Mouse (Mus musculus) hindbrain, embryonic 15.5 days (tissue): ENCODE measurements around the gene Kcnj15. TPM values are rescaled to one million over a fixed set of nuclear protein-coding genes. Genes with fewer than 3 reads are reported as not detected.

ENCODE experiments used
- ATAC-seq: fragments of 200-750 bp; cut with Nextera tagmentation; 2 replicates; pipeline ENCODE4 v1.8.0; 2017; ENCODE audit warnings: low read depth, moderate number of reproducible peaks, moderate TSS enrichment; ENCODE audit not compliant: low FRiP score
- H3K27ac ChIP-seq: fragments of 300-500 bp; sonication (generic); replicated peaks from 2 replicates; pipeline ENCODE4 v1.5.1; 2015; ENCODE audit warnings: mild to moderate bottlenecking, inconsistent platforms
- H3K27me3 ChIP-seq: fragments of 300-500 bp; sonication (generic); 2 replicates; pipeline ENCODE4 v1.6.1; 2015; ENCODE audit warnings: control low read depth, inconsistent platforms
- H3K36me3 ChIP-seq: fragments of 300-500 bp; sonication (generic); 2 replicates; pipeline ENCODE4 v1.6.1; 2015; ENCODE audit warnings: control low read depth, inconsistent platforms
- H3K4me1 ChIP-seq: fragments of 300-500 bp; sonication (generic); replicated peaks from 2 replicates; pipeline ENCODE4 v1.6.1; 2015; ENCODE audit warnings: control low read depth, inconsistent platforms
- H3K4me2 ChIP-seq: fragments of 300-500 bp; sonication (generic); 2 replicates; pipeline ENCODE4 v1.6.1; 2015; ENCODE audit warnings: moderate library complexity, mild to moderate bottlenecking, inconsistent platforms
- H3K4me3 ChIP-seq: fragments of 300-500 bp; sonication (generic); 2 replicates; pipeline ENCODE4 v1.5.1; 2015; ENCODE audit warnings: mild to moderate bottlenecking, inconsistent platforms
- H3K9ac ChIP-seq: fragments of 300-500 bp; sonication (generic); 2 replicates; pipeline ENCODE4 v1.6.1; 2015; ENCODE audit warnings: inconsistent platforms
- H3K9me3 ChIP-seq: fragments of 300-500 bp; sonication (generic); 2 replicates; pipeline ENCODE4 v1.6.1; 2016; ENCODE audit warnings: control low read depth, inconsistent platforms
- WGBS: fragments of 180-500 bp; shearing (Covaris S2); methylation state at CpG from one replicate; pipeline ENCODE4 v1.1.7; 2015; 5-methylcytosine and 5-hydroxymethylcytosine counted together
- polyA plus RNA-seq: library from polyadenylated mRNA; unstranded; fragments of >200 nt; fragmentation: Nextera tagmentation; extraction: Ambion mirVana; gene quantifications from 2 replicates; pipeline ENCODE4 v1.2.1, GENCODE M21; 2015

The Kcnj15 gene
- polyA plus RNA-seq, 1 experiment from 2014 or later = 0.08 TPM

DNA sequence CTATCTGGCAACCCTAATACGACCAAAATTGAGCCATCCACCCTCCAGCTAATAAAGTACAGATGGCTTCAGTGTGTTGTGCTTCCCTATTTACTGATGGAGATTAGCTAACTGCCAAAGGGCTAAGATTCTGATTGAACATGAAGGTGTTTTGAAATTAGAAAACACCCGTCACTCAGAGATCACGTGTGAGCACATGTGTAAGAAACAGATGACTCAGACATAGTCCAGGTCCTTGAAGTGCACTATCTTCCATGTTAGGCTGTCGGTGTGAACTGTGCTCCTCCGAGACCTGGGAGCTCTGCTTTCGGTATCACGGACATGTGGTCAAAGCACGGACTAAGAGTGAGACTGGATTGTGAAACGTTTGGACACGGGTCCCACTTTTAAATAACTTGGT is 26.0 kb downstream of the Kcnj15 start:
- 88% methylated on average over 10 of the region's 10 CpGs for WGBS
- no peak overlapping the region for H3K9ac ChIP-seq
- H3K4me3 ChIP-seq = no peak overlapping the region
- no peaks in the 10 kb centered on the region for H3K36me3 ChIP-seq
- no peak overlapping the region for H3K27ac ChIP-seq
- H3K9me3 ChIP-seq = no peaks in the 10 kb centered on the region
- ATAC-seq = no peak
- H3K27me3 ChIP-seq = no peaks in the 10 kb centered on the region
- no peak overlapping the region for H3K4me2 ChIP-seq
- H3K4me1 ChIP-seq = no peaks in the 10 kb centered on the region

DNA sequence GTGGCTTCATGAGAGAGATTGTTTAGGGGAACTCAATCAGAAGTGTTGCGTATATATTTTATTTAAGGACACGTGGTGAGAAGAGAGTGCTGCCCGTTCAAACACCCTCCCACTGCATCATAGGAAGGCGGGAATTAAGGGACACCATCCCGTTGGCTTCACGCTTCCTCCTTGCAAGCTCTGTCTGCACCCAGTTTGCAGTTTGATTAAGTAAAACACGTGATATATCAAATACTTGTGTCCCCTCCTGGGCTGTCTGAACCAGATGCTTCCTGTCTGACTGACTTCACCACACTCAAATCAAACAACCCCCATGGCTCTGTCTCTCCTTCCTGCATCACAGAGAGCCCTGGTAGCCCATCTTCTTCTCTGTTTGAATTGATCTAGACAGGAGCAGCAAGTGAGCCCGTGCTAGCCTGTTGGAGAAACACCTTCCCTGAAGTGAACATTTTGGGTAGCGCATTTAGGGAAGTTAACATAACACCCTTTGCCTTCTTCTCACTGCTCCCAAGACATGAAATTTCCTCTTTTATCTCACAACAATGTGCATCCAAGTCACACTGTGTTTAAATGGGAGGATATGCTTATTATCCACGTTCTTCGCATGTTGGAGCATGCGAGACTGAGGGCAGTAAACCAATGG is 26.8 kb downstream of the Kcnj15 start:
- no peaks in the 10 kb centered on the region for H3K36me3 ChIP-seq
- no peaks in the 10 kb centered on the region for H3K9me3 ChIP-seq
- H3K9ac ChIP-seq = no peak overlapping the region
- H3K27ac ChIP-seq = no peak overlapping the region
- no peak for ATAC-seq
- H3K4me3 ChIP-seq = no peak overlapping the region
- H3K27me3 ChIP-seq = no peaks in the 10 kb centered on the region
- WGBS = 82% methylated on average over 12 of the region's 12 CpGs
- no peak overlapping the region for H3K4me2 ChIP-seq
- no peaks in the 10 kb centered on the region for H3K4me1 ChIP-seq

DNA sequence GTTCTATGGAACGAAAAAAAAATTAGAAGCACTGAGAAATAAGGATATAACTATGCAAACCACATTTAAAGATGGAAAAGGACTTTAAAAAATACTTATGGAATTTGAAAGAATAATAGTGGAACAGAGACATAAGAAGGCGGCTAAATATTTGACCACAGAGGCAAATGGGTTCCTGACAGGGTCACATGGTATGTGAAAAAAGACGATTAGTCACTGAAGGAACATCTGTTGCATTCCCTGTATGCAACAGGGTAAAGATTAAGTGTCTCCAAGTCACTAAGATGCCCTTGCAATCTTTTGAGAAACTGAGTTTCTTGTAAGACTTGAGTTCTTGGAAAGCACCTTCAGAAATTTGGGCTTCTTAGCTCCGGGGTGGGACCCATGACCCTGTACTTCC is 27.7 kb downstream of the Kcnj15 start:
- no peak overlapping the region for H3K4me2 ChIP-seq
- H3K9ac ChIP-seq = no peak overlapping the region
- H3K4me1 ChIP-seq = no peaks in the 10 kb centered on the region
- WGBS = 94% methylated on average over 4 of the region's 4 CpGs
- H3K36me3 ChIP-seq = no peaks in the 10 kb centered on the region
- no peak overlapping the region for H3K27ac ChIP-seq
- no peak overlapping the region for H3K4me3 ChIP-seq
- H3K9me3 ChIP-seq = no peaks in the 10 kb centered on the region
- ATAC-seq = no peak
- H3K27me3 ChIP-seq = no peaks in the 10 kb centered on the region

DNA sequence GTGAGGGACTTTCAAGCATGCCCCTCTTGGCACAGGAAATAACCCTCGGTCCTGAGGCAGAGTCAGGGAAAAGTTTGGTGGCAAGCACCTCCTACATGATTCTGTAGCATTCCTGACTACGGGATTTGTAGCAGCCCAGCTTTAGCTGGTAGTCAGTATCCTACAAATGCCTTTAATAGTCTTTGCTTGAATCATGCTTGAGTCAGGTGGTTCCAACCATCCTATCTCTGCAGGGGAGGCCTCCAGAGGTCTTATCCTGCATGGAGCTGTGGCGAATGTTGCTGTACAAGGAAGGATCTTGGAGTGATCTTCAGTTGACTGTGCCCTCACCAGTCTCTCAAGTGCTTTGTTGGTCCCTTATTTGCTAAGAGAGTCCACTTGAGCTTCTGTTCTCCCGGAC is 28.4 kb downstream of the Kcnj15 start:
- H3K9ac ChIP-seq = no peak overlapping the region
- no peaks in the 10 kb centered on the region for H3K27me3 ChIP-seq
- no peaks in the 10 kb centered on the region for H3K4me1 ChIP-seq
- no peaks in the 10 kb centered on the region for H3K9me3 ChIP-seq
- WGBS = 89% methylated on average over 4 of the region's 4 CpGs
- ATAC-seq = no peak
- no peak overlapping the region for H3K4me3 ChIP-seq
- H3K4me2 ChIP-seq = no peak overlapping the region
- no peaks in the 10 kb centered on the region for H3K36me3 ChIP-seq
- H3K27ac ChIP-seq = no peak overlapping the region

DNA sequence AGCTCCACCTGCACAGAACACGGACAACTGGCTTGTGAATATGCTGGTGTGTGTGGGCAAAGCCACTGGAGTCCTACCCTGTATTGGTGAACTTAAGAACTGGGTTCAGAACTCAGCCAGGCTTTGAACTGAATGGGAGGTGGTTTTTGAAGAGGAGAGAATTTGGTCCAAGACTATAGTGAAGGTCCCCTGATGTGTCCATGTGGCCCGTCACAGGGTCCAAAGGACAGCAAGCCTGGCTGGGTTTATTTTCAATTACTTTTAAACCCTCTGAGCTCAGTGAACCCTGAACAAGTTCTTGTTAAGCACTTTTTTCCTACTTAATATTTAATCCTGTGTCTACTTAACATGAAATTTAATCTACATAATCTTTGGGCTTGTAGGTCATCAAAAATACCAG is 30.3 kb downstream of the Kcnj15 start:
- ATAC-seq = no peak
- Histone ChIP-seq H3K27me3 (no peaks in the 10 kb centered on the region), H3K27ac (no peak overlapping the region), H3K9me3 (no peaks in the 10 kb centered on the region), H3K4me1 (peaks cover under 1% of the 10 kb centered on the region; the same call in 1 of the 2 replicates), H3K4me3 (no peak overlapping the region), H3K9ac (no peak overlapping the region), H3K36me3 (no peaks in the 10 kb centered on the region), H3K4me2 (no peak overlapping the region)
- 82% methylated on average over 2 of the region's 2 CpGs for WGBS

DNA sequence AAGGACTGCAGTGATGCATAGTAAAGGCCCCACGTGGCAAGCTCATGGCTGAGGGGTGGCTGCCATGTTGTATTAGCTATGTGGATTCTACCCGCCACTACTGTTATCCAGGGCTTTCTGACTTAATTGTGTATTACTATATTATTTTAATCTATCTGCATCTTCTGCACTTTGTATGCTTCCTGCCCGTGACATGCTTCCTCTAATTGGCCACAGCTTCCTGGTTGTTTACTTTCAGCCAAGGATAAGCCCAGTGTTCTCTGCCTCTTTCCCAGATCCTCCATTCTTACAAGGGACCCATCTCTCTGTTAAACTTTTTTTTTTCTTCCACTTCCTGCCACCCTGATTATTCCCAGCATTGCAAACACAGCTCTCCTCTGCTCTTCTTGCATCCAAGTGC is 32.0 kb downstream of the Kcnj15 start:
- H3K4me2 ChIP-seq = no peak overlapping the region
- H3K27ac ChIP-seq = no peak overlapping the region
- H3K4me1 ChIP-seq = peaks cover 4% of the 10 kb centered on the region; the same call in 1 of the 2 replicates
- H3K4me3 ChIP-seq = no peak overlapping the region
- ATAC-seq = no peak
- WGBS = 77% methylated on average over 3 of the region's 3 CpGs
- no peaks in the 10 kb centered on the region for H3K36me3 ChIP-seq
- no peaks in the 10 kb centered on the region for H3K27me3 ChIP-seq
- H3K9me3 ChIP-seq = no peaks in the 10 kb centered on the region
- H3K9ac ChIP-seq = no peak overlapping the region

DNA sequence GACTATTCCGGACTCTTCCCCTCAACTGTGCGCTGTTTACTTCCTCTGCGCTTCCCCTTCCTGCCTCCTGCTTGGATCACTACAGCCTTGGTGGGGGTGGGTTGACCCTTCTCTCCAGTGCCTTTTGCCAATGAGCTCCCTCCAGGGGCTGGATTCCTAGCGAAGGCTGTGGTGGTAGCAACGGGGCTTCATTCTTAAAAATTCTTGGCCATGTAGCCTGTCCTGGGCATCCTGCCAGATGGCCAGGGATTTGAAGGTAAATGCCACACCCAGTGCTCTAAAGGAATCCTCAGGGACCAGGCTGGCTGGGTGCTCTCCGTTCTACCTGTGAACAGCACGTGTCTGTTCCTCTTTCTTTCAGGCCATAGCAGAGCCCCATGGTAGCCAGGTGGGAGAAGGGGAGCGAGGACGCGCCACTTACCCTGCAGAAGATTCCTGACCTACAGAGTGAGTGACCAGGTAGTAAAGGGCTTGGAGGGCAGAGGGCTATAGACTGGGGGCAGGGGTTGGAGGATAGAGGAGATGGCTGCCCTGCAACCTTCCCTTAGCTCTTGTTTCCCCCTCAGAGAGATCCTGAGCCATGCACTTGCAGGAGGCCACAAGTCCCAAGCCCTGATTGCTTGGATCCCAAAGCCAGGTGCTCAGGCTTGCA is 34.2 kb downstream of the Kcnj15 start:
- H3K27me3 ChIP-seq = no peaks in the 10 kb centered on the region
- no peaks in the 10 kb centered on the region for H3K36me3 ChIP-seq
- H3K9ac ChIP-seq = no peak overlapping the region
- H3K27ac ChIP-seq = no peak overlapping the region
- H3K9me3 ChIP-seq = no peaks in the 10 kb centered on the region
- no peak for ATAC-seq
- H3K4me1 ChIP-seq = peaks cover 4% of the 10 kb centered on the region; the same call in 1 of the 2 replicates
- H3K4me2 ChIP-seq = no peak overlapping the region
- H3K4me3 ChIP-seq = no peak overlapping the region
- 72% methylated on average over 10 of the region's 10 CpGs for WGBS

DNA sequence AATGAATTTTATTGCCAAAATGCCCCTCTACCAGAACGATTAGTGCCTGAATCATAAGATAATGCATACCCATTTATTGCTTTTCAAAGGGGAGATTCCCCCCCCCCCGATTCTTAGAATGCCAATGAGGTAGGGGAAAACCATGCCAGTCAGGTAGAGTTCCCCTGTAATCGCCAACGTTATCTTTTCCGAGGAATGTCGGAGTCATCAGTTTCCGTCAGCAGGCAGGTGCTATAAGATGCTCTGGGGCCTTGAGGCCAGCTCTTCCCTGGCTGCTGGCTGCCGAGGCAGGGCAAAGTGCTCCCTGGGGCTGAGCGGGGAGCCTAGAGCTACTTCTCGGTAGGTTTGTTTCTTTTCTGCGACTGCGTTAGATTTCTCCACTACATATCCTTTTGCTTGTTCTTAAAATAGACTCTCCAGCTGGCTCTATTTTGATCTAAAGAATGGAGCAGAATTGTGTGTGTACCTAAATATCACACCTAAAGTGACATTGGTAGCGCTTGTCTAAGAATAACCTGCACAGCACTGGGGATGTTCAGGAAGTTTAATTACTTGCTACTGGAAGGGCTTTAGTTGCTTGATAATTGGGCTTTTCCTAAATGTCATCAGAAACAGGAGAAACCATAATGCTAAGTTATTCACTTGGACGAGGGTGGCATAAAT is 35.6 kb downstream of the Kcnj15 start:
- Histone ChIP-seq H3K9me3 (no peaks in the 10 kb centered on the region), H3K4me1 (peaks cover 4% of the 10 kb centered on the region; the same call in 1 of the 2 replicates), H3K4me2 (no peak overlapping the region), H3K27me3 (no peaks in the 10 kb centered on the region), H3K4me3 (no peak overlapping the region), H3K9ac (no peak overlapping the region), H3K27ac (no peak overlapping the region), H3K36me3 (no peaks in the 10 kb centered on the region)
- 71% methylated on average over 14 of the region's 14 CpGs for WGBS
- no peak for ATAC-seq

DNA sequence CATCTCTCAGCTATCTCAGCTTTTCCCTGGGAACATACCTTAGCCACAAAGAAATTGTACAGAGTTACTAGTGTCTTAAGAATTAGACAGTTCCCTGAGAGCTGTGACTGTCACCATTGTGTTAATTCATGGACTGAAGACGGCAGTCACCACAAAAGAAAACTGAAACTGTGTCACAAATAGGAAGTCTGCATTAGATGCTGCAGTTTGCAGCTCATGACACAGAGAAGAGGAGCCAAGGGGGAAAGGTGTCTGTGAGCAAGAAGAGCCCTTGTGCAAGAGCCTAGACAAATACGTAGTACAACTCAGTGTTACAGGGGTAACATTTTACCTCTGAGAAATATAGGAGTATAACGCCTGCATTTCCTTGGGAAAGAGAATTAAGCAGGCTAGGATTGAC is 40.3 kb downstream of the Kcnj15 start:
- no peaks in the 10 kb centered on the region for H3K36me3 ChIP-seq
- no peak overlapping the region for H3K27ac ChIP-seq
- WGBS = 62% methylated on average over 3 of the region's 3 CpGs
- no peak overlapping the region for H3K9ac ChIP-seq
- H3K4me2 ChIP-seq = no peak overlapping the region
- ATAC-seq = no peak
- no peak overlapping the region for H3K4me3 ChIP-seq
- peaks cover 4% of the 10 kb centered on the region; the same call in 1 of the 2 replicates for H3K4me1 ChIP-seq
- no peaks in the 10 kb centered on the region for H3K27me3 ChIP-seq
- no peaks in the 10 kb centered on the region for H3K9me3 ChIP-seq

DNA sequence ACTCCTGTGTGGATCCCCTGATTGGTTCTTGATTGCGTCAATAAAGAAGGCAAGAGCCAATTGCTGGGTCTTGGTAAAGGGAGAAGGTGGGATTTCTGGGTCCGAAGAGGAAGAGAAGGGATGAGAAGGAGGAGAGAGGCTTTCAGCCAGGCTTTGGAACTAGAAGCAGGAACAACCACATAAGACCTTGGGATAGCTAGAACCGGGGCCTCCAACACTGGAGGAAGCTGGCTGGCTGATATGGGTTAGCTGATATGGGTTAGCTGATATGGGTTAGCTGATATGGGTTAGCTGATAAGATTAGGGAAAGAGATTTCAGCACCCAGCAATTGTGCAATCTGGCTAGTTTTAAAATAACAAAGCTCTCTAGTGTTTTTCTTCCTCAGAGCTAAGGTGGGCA is 44.3 kb downstream of the Kcnj15 start:
- Histone ChIP-seq H3K4me1 (no peaks in the 10 kb centered on the region), H3K27ac (no peak overlapping the region), H3K4me3 (no peak overlapping the region), H3K9ac (no peak overlapping the region), H3K36me3 (no peaks in the 10 kb centered on the region), H3K4me2 (no peak overlapping the region), H3K9me3 (no peaks in the 10 kb centered on the region), H3K27me3 (no peaks in the 10 kb centered on the region)
- WGBS = 94% methylated on average over 3 of the region's 3 CpGs
- no peak for ATAC-seq

DNA sequence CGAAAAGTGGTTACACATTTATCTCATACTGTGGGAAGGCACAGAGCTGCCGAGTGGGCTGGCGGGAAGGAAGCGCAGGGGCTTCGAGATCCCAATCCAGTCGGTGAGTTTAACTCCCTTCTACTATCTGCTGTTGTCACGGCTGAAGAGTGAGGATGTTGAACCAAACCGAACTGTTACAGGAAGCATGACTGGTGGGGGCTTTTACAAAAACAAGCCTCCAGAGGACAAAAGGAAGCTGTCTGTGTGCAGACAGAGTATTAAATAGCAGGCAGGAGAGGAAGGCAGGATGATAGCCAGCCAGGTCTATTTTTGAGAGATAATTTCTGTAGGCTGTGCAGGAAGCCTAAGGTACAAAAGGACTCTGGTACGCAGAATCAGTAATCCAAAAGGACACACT is 46.3 kb downstream of the Kcnj15 start:
- Histone ChIP-seq H3K9me3 (no peaks in the 10 kb centered on the region), H3K9ac (no peak overlapping the region), H3K27me3 (no peaks in the 10 kb centered on the region), H3K36me3 (no peaks in the 10 kb centered on the region), H3K4me1 (no peaks in the 10 kb centered on the region), H3K27ac (no peak overlapping the region), H3K4me2 (no peak overlapping the region), H3K4me3 (no peak overlapping the region)
- no peak for ATAC-seq
- WGBS = 73% methylated on average over 9 of the region's 9 CpGs

DNA sequence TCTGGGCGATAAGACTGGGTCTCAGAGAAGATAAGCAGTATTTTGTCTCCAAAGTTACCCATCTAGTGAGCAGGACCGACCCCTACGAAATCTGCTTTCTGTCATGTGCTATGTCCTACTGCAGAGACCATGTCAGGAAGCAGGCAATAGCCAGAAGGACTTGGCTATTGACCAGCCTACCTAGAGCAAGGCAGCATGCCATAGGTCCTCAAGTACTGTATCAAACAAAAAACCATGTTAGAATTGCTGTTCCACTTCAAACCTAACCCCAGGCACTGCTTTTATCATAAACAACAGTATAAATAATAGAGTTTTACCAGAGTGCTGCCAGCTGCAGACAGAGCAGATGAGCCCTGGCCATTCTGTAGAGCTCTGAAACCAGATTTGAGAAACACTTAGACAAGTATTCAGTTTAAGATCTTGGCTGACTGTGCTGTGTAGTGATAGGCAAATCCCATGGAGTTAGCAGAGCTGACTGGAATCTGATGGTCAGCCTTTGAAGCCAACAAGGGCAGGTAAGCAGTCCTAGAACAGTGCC is 50.5 kb downstream of the Kcnj15 start:
- Histone ChIP-seq H3K27ac (no peak overlapping the region), H3K4me1 (no peaks in the 10 kb centered on the region), H3K27me3 (no peaks in the 10 kb centered on the region), H3K4me3 (no peak overlapping the region), H3K4me2 (no peak overlapping the region), H3K9ac (no peak overlapping the region), H3K36me3 (no peaks in the 10 kb centered on the region), H3K9me3 (no peaks in the 10 kb centered on the region)
- WGBS = 92% methylated on average over 3 of the region's 3 CpGs
- no peak for ATAC-seq
